In genomic region chr15:18511606-18512005, GRCm38 (mm10) we compare ENCODE assay signal across 24 mouse cellular contexts.
DNase-seq lines count a peak whose midpoint lies in the region; ATAC-seq and TF ChIP-seq lines count a peak whose summit lies in the region.
"Had no signal": no experiment of that assay in that cellular context is flagged by ENCODE, and none has a peak within 500 bp of the region (broad histone marks: within the 10 kb centered on the region; RNA-seq: fewer than 3 reads in every experiment).

No protein-coding gene starts in this region.

- no peak overlapping the region for H3K4me3 ChIP-seq in forebrain, postnatal 0 days (ENCODE audit: low read depth, low read length)
- no peak overlapping the region for H3K4me3 ChIP-seq in forebrain, embryonic 16.5 days (replicated peaks; ENCODE audit: low read length)
- no peak overlapping the region for H3K4me3 ChIP-seq in left cerebral cortex, adult 2 months
- no peak overlapping the region for H3K4me3 ChIP-seq in intestine, embryonic 16.5 days (ENCODE audit: low read length)
- H3K4me3 ChIP-seq: embryonic facial prominence, embryonic 12.5 days; embryonic facial prominence, embryonic 15.5 days; gastrocnemius, adult 2 months; hindbrain, embryonic 12.5 days; hindbrain, embryonic 15.5 days had no signal

- no peak for ATAC-seq in forebrain, postnatal 0 days
- no peak for ATAC-seq in forebrain, embryonic 16.5 days
- no peak for ATAC-seq in intestine, embryonic 16.5 days
- ATAC-seq: activated CD4-positive, CD25-positive, alpha-beta regulatory T cell, adult 4 months; forebrain, embryonic 14.5 days had no signal

- no peak overlapping the region for H3K4me2 ChIP-seq in forebrain, postnatal 0 days (ENCODE audit: low read depth)
- no peak overlapping the region for H3K4me2 ChIP-seq in forebrain, embryonic 16.5 days (ENCODE audit: low read length)
- no peak overlapping the region for H3K4me2 ChIP-seq in intestine, embryonic 16.5 days (ENCODE audit: low read depth, low read length)
- H3K4me2 ChIP-seq: embryonic facial prominence, embryonic 12.5 days; embryonic facial prominence, embryonic 15.5 days; heart, embryonic 11.5 days; hindbrain, embryonic 12.5 days; hindbrain, embryonic 15.5 days had no signal

- no peak overlapping the region for H3K9ac ChIP-seq in forebrain, postnatal 0 days
- H3K9ac ChIP-seq in forebrain, embryonic 16.5 days (replicated peaks; ENCODE audit: low read depth, low read length) = no peak overlapping the region
- H3K9ac ChIP-seq in intestine, embryonic 16.5 days (ENCODE audit: low read depth, low read length) = no peak overlapping the region
- H3K9ac ChIP-seq: embryonic facial prominence, embryonic 12.5 days; embryonic facial prominence, embryonic 15.5 days; hindbrain, embryonic 12.5 days; hindbrain, embryonic 15.5 days had no signal

- H3K36me3 ChIP-seq in forebrain, postnatal 0 days (ENCODE audit: insufficient read depth) = no peaks in the 10 kb centered on the region
- no peaks in the 10 kb centered on the region for H3K36me3 ChIP-seq in forebrain, embryonic 16.5 days (ENCODE audit: control insufficient read depth, insufficient read depth)
- H3K36me3 ChIP-seq in intestine, embryonic 16.5 days (ENCODE audit: control insufficient read depth, insufficient read depth, low read length) = no peaks in the 10 kb centered on the region
- H3K36me3 ChIP-seq: embryonic facial prominence, embryonic 12.5 days; embryonic facial prominence, embryonic 15.5 days; hindbrain, embryonic 12.5 days; hindbrain, embryonic 15.5 days had no signal

- no peaks in the 10 kb centered on the region for H3K4me1 ChIP-seq in forebrain, postnatal 0 days (ENCODE audit: insufficient read depth)
- H3K4me1 ChIP-seq in forebrain, embryonic 16.5 days (replicated peaks; ENCODE audit: control insufficient read depth, insufficient read depth, low read length) = no peaks in the 10 kb centered on the region
- H3K4me1 ChIP-seq in intestine, embryonic 16.5 days (ENCODE audit: control insufficient read depth, insufficient read depth, low read length) = no peaks in the 10 kb centered on the region
- H3K4me1 ChIP-seq: embryonic facial prominence, embryonic 12.5 days; embryonic facial prominence, embryonic 15.5 days; hindbrain, embryonic 12.5 days; hindbrain, embryonic 15.5 days had no signal

- H3K27me3 ChIP-seq in forebrain, postnatal 0 days (ENCODE audit: insufficient read depth, low read length) = no peaks in the 10 kb centered on the region
- H3K27me3 ChIP-seq in forebrain, embryonic 16.5 days (replicated peaks; ENCODE audit: control insufficient read depth, insufficient read depth, low read length) = no peaks in the 10 kb centered on the region
- H3K27me3 ChIP-seq in intestine, embryonic 16.5 days (replicated peaks; ENCODE audit: control insufficient read depth, insufficient read depth, low read length) = no peaks in the 10 kb centered on the region
- H3K27me3 ChIP-seq: embryonic facial prominence, embryonic 12.5 days; embryonic facial prominence, embryonic 15.5 days; hindbrain, embryonic 12.5 days; hindbrain, embryonic 15.5 days had no signal

- H3K9me3 ChIP-seq in forebrain, postnatal 0 days (ENCODE audit: low read length) = no peaks in the 10 kb centered on the region
- H3K9me3 ChIP-seq in forebrain, embryonic 16.5 days (ENCODE audit: control insufficient read depth, low read length) = no peaks in the 10 kb centered on the region
- H3K9me3 ChIP-seq in intestine, embryonic 16.5 days (ENCODE audit: control insufficient read depth, low read length) = no peaks in the 10 kb centered on the region
- H3K9me3 ChIP-seq: embryonic facial prominence, embryonic 12.5 days; embryonic facial prominence, embryonic 15.5 days; hindbrain, embryonic 12.5 days; hindbrain, embryonic 15.5 days had no signal

- TF ChIP-seq CTCF in forebrain, postnatal 0 days (IDR thresholded peaks at IDR 0.05; ENCODE audit: low read depth) = no peak
- no peak for TF ChIP-seq CTCF in left cerebral cortex, adult 2 months (IDR thresholded peaks at IDR 0.05)

- DNase-seq in forebrain, postnatal 0 days = peak; percentile 39
- peak; percentile 17 for DNase-seq in layer of hippocampus, adult 9-10 months (ENCODE audit: low spot score)
- no peak for DNase-seq in layer of hippocampus, postnatal 36 days
- peak; percentile 4 to 24 for DNase-seq in left cerebral cortex, postnatal 14 days (ENCODE audit: low spot score in 2 of 2)
- DNase-seq in left cerebral cortex, adult 2 months (ENCODE audit: extremely low spot score in 1 of 2, low spot score in 2 of 2) = no peak
- DNase-seq in brain, adult 2 months (ENCODE audit: low read depth, low spot score) = peak; percentile 62
- DNase-seq: adrenal gland, adult 8-10 months; adrenal gland, postnatal 25 days; cerebellum, adult 11 months; cerebellum, adult 2 months; cerebellum, adult 9-11 months; cerebellum, postnatal 25 days; gastrocnemius, adult 2 months; gastrocnemius, postnatal 14 days; heart, adult 11 months had no signal

- intact Hi-C loops in left cerebral cortex, postnatal 14 days (cut with DNase I) = no loop called here
- intact Hi-C loops in left cerebral cortex, adult 2 months (cut with DNase I) = no loop called here

- H3K27ac ChIP-seq in forebrain, postnatal 0 days (ENCODE audit: low read depth, low read length) = no peak overlapping the region
- H3K27ac ChIP-seq in forebrain, embryonic 16.5 days (ENCODE audit: low read length) = no peak overlapping the region
- no peak overlapping the region for H3K27ac ChIP-seq in left cerebral cortex, adult 2 months
- no peak overlapping the region for H3K27ac ChIP-seq in intestine, embryonic 16.5 days (ENCODE audit: low read length)
- H3K27ac ChIP-seq: embryonic facial prominence, embryonic 12.5 days; embryonic facial prominence, embryonic 15.5 days; gastrocnemius, adult 2 months; hindbrain, embryonic 12.5 days; hindbrain, embryonic 15.5 days had no signal

- WGBS in forebrain, postnatal 0 days = 34% methylated on average over 1 of the region's 1 CpGs
- 47% methylated on average over 1 of the region's 1 CpGs for WGBS in forebrain, embryonic 16.5 days
- WGBS in intestine, embryonic 16.5 days = 83% methylated on average over 1 of the region's 1 CpGs

Comparison
In these comparisons a context has a peak if more than half of its experiments do, and no peak if none do; other contexts are left out.
1. DNase-seq: peak in forebrain, postnatal 0 days (single experiment), layer of hippocampus, adult 9-10 months (single experiment), left cerebral cortex, postnatal 14 days (2 of 2) and brain, adult 2 months (single experiment); none in layer of hippocampus, postnatal 36 days (0 of 2) and left cerebral cortex, adult 2 months (0 of 2).